Mouse (Mus musculus) cerebellum, adult 18-20 months (tissue): ENCODE measurements at regions not wholly inside any gene's neighbourhood (a gene's known extent, or its start where the extent isn't known, plus 50 kb on each side); places are given as distances from the start of the nearest gene placed in this dataset.

Experiments
- DNase-seq, 2 experiments: peaks; one replicate each; pipeline ENCODE4 v3.0.0; 2021

- DNase-seq: peak; percentile 65 to 66
These were observed 217.3 kb downstream of the Matn1 start for GRCm38 (mm10) chr4:131161501-131161900.

DNA sequence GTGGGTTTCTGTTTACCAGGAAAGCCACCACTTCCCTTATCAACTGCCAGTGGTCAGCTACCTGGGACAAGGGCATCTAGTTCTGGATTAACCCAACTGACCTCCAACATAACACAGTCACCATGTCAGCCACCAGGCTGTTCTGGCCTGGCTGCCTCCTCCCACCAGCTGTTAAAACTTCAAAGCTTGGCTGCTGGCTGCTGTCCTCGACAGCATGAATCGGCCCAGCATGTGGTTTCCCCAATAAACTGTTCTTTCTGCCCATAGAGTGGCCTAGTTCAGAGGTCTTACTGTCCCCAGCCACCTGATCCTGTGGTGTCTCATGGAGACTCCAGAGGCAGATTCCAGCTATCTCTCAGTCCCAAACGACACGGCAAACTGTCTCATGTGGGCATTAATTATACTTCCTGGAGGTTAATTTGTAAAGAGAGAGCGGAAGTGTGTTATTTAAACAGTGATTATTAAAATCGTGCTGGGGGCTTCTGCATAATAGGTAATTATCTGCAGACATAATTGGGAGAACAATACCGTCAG is 219.7 kb downstream of the Matn1 start:
- DNase-seq: no peak

DNA sequence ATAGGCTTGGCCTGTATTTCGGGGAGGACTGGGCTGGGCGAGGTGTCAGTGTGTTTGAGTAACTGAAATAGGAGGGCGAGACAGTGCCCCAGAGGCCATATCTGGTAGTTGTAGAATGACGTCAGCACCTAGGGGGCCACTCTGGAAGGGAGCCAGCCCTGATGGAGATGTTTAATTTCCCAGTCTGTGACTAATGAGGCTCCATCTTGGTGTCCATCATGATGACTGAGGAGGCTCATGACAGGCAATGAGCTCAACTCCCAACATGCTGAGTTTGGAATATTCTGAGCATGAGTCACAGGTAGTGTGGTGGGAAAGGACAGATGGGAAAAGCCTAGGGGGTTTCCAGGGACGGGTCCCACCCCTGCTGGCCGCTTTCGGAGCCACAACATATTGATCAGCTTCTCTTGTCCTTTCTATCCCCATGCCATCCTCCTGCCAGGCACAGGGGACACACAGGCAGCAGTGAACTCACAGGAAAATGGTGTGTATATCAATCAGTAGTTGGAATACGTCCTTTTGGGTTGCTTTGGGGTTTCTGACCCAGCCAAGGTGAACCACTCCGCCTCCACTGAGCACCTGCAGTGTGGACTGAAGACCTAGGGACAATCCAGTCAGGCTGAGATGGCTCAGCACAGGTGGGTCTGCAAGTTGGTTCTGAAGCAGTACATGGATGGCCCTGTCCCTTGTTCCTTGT is 222.5 kb downstream of the Matn1 start:
- peak; percentile 57 to 68 for DNase-seq

GRCm38 (mm10) chr4:131167921-131168320 is 223.7 kb downstream of the Matn1 start:
- no peak for DNase-seq

- DNase-seq: no peak
These were observed 229.7 kb downstream of the Matn1 start for GRCm38 (mm10) chr4:131173783-131174460.

DNA sequence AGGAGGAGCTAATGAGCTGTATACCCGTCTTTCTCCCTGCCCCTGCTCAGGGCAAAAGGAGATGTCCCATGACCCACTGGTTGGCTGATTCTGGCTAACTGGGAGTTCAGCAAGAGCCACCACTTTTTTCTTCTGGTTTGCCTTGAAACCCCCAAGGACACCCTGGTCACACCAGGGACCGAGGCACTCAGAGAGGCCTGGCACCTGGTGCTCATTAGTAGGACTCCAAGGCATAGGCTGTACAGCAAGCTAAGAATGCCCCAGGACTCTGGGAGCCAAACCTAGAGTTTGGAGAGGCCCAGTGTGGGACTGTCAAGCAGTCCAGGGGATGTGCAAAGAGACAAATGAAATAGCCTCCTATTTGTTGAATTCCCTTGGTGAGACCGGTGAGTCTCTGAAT is 232.5 kb downstream of the Matn1 start:
- no peak for DNase-seq

- no peak for DNase-seq
These were observed 233.7 kb downstream of the Matn1 start for GRCm38 (mm10) chr4:131177889-131178288.

DNA sequence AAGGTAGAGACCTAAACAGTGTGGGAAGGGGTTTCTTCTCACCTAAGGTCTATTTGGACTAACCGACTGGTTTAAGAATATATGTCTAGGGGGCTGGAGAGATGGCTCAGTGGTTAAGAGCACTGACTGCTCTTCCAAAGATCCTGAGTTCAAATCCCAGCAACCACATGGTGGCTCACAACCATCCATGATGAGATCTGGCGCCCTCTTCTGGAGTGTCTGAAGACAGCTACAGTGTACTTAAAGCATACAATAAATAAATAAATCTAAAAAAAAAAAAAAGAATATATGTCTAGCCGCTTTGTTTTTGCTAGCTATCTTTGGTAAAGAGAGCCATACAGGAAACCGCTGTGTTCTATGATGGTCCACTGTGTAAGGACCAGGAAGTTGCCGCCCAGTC is 234.5 kb downstream of the Matn1 start:
- DNase-seq: peak in 1 of 2 experiments; percentile 51

GRCm38 (mm10) chr4:131188066-131188465 is 243.9 kb downstream of the Matn1 start:
- DNase-seq: peak in 1 of 2 experiments; percentile 45

DNA sequence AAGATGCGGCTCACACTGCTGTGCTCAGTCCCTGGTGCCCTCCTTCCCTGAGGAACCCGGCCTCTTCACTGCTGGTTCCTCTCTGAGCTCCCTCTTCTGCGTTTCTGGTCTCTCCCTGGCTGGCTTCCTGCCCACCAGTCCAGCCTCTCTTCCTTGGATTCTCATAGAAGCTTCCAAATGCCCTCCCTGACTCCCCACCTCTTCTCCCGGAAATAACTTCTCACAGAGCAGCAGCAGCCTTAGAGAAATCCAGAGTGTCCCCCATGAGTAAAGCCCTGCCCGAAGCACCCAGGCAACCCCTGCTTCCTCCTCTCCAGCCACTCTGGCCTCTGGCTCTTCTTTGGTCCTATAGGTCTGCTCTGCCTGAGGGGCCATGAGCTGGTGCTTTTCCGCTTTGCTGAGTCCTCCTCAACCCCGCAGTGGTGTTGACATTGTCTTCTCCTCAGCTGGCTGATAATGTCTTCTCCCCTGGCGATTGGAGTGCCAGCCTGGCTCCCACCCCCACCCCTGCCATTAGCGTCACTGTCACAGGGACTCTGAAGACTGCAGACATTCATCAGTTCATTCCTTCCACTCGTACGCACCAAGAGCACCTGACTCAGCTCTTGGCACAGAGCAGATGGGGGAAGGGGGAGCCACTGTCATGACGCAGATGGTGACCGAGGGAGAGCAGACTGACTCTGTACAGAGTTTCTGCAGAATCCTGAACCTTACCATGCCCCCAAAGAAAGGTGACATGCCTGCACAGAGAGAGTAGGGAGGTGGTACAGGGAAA is 247.1 kb downstream of the Matn1 start:
- DNase-seq: peak; percentile 75 to 82

DNA sequence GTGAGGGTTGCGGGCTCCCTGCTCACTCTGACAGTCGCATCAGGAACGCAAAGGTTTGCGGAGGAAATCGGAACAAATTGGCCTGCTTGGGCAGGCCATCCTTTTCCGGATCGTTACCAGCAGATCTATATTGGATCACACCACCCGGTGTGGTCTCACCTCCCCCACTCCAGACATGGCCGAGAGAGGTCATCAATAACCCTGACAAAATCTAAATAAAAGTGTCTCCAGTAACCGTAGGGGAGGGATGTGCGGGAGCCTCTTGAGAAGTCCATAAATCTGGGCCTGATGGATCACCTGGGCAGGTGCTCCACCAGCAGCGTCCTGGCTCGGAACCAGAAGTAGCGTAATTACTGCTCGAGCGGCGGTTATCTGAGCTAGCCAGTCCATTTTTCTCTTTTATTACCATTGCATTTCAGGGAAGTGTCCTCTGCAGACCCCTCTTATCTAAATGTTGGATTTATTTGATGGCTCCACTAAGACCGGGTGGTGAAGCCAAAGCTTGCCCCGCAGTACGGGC is 249.8 kb downstream of the Matn1 start:
- DNase-seq: no peak

GRCm38 (mm10) chr4:131196147-131196546 is 252.0 kb downstream of the Matn1 start:
- no peak for DNase-seq

DNA sequence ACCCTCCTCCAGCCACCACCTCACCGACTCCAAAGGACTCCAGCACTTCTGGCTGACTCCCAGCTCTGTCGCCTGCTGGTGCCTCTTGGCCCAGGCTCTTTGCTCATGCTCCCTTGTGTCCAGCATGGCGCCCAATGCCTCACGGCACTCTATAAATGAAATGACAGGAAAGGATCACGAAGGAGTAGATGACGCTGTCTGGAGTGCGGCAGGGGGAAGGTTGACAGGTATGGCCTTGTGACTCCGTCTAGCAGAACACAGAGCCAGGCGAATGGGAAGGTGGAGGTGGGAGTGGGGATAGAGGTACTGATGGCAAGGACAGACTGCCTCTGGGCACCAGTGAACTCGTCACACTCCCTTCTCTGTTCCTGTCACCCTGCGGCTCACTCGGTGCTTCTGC is 259.5 kb downstream of the Matn1 start:
- DNase-seq: peak in 1 of 2 experiments; percentile 33

DNA sequence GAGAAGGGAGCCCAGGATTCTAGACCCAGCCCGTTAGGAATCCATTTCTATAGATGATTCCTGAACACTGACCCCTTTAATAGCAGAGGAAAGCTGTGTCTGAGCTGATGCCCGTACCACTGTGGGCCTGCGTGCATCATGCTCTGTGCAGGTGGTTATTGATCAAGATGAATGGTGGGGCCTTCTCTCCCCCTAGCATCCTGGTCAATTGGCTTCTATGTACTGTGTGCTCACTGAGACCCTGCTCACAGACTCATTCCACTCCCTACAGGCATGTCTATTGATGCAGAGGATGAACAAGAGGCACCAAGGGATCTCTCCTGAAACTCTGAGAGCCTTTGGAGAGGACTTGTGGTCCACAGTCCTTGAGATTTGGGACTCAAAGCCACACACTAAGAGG is 260.5 kb downstream of the Matn1 start:
- DNase-seq: no peak

GRCm38 (mm10) chr4:131205127-131205526 is 260.9 kb downstream of the Matn1 start:
- DNase-seq: peak in 1 of 2 experiments; percentile 49

GRCm38 (mm10) chr4:131205685-131206084 is 261.5 kb downstream of the Matn1 start:
- DNase-seq: peak; percentile 94

DNA sequence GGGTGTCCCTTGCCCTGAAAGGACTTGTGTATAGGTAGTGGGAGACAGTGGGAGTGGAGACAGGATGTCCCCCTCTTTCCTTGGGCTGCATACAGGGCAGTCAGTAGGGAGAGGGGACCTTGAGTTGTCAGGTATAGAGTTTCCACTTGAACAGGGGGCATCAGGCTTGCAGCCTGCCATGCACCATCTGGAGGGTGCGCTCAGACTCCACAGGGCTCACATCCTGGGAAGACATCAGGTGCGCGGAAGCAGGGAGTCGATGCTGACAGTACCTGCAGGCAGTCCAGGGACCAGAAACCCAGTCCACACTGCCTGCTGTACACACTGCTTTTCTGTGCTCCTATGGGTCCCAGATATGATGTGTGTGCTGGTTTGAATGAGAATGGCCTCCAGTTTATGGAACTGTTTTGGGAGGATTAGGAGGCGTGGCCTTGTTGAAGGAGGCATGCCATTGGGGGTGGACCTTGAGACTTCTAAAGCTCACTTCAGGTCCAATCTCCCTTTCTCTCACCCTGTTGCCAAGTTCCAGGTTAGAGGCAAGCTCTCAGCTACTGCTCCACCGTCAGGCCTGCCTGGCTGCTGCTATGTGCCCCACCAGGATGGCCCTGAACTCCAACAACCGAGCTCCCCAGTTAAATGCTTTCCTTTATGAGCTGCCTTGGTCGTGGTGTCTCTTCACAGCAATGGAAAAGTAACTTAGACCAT is 262.1 kb downstream of the Matn1 start:
- peak in 1 of 2 experiments; percentile 67 for DNase-seq

- DNase-seq: peak in 1 of 2 experiments; percentile 31
These were observed 262.7 kb downstream of the Matn1 start for GRCm38 (mm10) chr4:131206886-131207200.

DNA sequence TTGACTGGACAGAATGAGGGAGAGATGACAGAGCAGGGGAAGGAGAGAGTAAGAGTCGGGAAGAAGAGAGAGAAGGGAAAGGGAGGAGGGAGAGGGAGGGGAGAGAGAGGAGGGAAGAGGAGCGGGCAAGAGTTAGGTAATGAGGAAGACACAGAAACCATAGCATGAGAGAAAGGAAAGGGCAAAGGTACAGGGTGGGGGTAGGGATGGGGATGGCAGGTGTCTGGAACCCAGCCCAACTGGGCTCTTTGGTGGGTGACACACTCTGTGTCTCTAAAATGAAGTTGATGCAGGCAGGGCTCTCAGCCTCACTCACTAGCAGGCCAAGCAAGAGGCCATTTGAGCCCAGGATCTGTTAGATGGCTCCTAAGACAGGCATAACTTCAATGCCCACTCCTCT is 263.1 kb downstream of the Matn1 start:
- peak in 1 of 2 experiments; percentile 24 for DNase-seq

- peak in 1 of 2 experiments; percentile 31 for DNase-seq
These were observed 264.0 kb downstream of the Matn1 start for GRCm38 (mm10) chr4:131208166-131208565.

GRCm38 (mm10) chr4:131208637-131209036 is 264.5 kb downstream of the Matn1 start:
- DNase-seq: peak in 1 of 2 experiments; percentile 23

DNA sequence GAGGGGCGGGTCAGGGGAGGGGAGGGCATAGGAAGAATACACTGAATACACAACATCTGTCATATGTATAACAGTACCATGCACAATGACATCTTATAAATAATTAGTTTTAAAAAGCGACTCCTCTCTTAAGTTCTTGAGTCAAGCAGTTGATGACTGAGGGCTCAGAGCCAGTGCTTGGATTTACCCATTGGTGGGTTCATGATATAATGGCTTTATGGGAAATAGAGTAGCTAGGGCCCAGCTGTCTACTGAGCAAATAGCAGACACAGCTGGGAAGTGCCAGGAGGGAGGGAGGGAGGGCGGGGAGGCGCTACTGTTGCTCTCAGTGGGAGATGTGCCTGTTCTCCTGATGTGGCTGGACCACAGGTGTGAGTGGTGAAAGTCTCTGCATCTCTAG is 268.5 kb downstream of the Matn1 start:
- no peak for DNase-seq

- no peak for DNase-seq
These were observed 271.5 kb downstream of the Matn1 start for GRCm38 (mm10) chr4:131215682-131216081.
